Mouse (Mus musculus) central nervous system, embryonic 14 days (tissue): ENCODE results near the gene Mef2b. TPM values are rescaled to one million over a fixed set of nuclear protein-coding genes. Genes with fewer than 3 reads are reported as not detected.

Experiments
- polyA plus RNA-seq: library from polyadenylated mRNA; depleted of rRNA; stranded (reverse); fragments of >200 nt; gene quantifications from 2 replicates; pipeline ENCODE4 v1.2.3, GENCODE M21; 2012; rRNA removed

The Mef2b gene
- 0.38 and 0.41 TPM in 2 replicates for polyA plus RNA-seq

DNA sequence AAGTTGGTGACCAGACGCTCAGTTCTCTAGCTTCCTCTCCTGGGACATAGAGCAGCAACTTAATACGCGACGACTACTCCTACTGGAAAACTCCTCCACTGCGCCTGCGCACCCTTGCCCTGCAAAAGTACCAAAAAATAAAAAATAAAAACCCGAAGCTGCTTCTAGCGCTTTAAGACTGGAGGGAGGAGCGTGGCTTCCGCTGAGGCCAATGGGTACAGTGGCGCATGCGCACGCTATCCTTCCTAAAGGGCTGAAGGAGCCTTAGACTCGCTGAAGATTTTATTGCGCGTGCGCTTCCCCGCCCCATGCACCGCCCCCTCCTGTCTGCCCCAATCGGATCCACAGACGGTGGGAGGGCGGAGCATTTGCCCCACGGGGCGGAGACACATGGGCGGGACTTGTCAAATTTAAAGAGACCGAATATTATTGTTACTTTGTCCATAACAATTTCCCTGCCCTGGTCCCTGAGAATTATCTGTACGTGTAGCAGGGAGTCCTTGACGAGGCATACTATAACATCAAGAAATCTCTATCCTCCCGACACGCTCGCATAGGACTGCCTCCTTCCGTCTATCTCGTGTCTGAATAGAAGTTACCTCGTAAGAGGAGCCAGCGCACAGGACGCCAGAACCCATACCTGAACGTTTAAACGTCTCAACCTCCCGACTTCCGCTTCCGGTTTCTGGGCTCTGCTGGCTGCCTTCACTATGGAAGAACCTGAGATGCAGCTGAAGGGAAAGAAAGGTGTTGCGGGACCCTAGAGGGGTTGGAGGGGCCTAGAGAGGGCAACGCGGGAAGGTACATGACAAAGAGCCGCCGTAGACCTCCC is at the start of gene Mef2b, which contains the start of the genes Rfxank and Borcs8:
Mef2b (plus strand) TSS at position 686 of the 832 bp plus-strand sequence.
Rfxank (minus strand) TSS at position 129 of the 832 bp plus-strand sequence.
Borcs8 (plus strand) TSS at position 474 of the 832 bp plus-strand sequence.

GRCm38 (mm10) chr8:70120667-70121066 is 18.8 kb upstream of the Mef2b start, which contains the start of gene Ncan:
Gene Ncan (minus strand): TSS chr8:70120873.

GRCm38 (mm10) chr8:70131166-70131883 is 8.2 kb upstream of the Mef2b start, which contains the start of gene Nr2c2ap:
Gene Nr2c2ap (plus strand): TSS chr8:70131333.

GRCm38 (mm10) chr8:70172043-70172681 is 32.7 kb downstream of the Mef2b start, which contains the start of gene Tmem161a:
Gene Tmem161a (plus strand): TSS chr8:70172356.

DNA sequence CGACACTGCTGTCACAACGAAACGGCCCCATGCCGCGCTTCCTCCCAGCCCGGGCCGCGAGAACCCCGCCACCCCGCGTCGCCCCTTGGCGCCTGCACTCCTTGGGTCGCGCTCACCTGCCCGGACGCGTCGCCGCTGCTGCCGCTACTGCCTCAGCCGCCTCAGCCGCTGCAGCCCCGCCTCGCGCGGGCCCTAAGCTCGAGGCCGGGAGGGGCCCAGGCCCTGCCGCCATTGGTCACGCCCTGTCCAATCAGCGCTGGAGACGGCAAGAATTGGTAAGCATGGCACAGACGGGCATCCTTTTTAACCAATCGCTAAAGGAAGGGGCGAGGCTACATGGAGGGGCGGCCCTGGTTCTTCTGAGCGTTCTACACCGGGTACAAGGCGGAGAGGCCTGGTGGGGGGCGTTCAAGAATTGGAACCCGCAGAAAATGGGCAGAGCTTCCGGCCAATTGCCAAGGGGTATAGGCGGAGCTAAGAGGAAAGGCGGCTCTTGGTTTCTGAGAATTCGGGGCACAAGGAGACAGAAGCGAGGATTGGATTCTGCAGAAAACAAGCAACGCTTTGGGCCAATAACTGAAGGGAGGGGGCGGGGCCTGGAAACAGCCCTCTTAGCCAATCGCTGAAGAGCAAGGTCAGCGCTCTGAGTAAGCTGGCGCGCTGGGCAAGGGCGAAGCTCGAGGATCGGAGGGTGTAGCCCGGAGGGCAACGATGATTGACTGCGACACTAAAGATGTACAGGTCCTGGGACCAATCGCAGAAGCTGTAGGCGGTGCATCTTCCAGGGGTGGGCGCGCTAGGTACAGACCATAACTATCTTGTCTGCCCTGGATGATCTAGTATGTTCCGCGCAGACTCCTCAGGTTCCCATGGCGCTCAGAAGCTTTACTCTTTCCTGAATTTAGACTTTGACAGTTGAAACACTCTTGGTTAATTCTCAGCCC is 72.9 kb downstream of the Mef2b start, which contains the start of gene Slc25a42:
Slc25a42 (minus strand) TSS at position 194 of the 944 bp plus-strand sequence.

Other genes with a start within 250 kb of the Mef2b start
- 0.35 and 0.53 TPM in 2 replicates for gene Tssk6, start 237.5 kb upstream of the Mef2b start, polyA plus RNA-seq
- gene Ndufa13, start 237.2 kb upstream of the Mef2b start, polyA plus RNA-seq, result 111 TPM in 2 replicates
- gene Yjefn3, start 237.0 kb upstream of the Mef2b start, polyA plus RNA-seq, result 9.4 and 9.6 TPM in 2 replicates
- 37.4 and 38.1 TPM in 2 replicates for gene Gatad2a, start 143.3 kb upstream of the Mef2b start, polyA plus RNA-seq
- 106 and 108 TPM in 2 replicates for gene Mau2, start 97.0 kb upstream of the Mef2b start, polyA plus RNA-seq
- 34.3 TPM in 2 replicates for gene Sugp1, start 96.9 kb upstream of the Mef2b start, polyA plus RNA-seq
- 7.4 and 8.5 TPM in 2 replicates for gene Tm6sf2, start 66.8 kb upstream of the Mef2b start, polyA plus RNA-seq
- 0.36 and 0.43 TPM in 2 replicates for gene Hapln4, start 56.3 kb upstream of the Mef2b start, polyA plus RNA-seq
- 71.2 and 75.0 TPM in 2 replicates for gene Ncan, start 18.8 kb upstream of the Mef2b start, polyA plus RNA-seq
- gene Nr2c2ap, start 8.4 kb upstream of the Mef2b start, polyA plus RNA-seq, result 22.3 and 23.8 TPM in 2 replicates
- gene Rfxank, start 557 bp upstream of the Mef2b start, polyA plus RNA-seq, result 21.1 and 22.6 TPM in 2 replicates
- 99.4 and 109 TPM in 2 replicates for gene Borcs8, start 212 bp upstream of the Mef2b start, polyA plus RNA-seq
- gene Tmem161a, start 32.6 kb downstream of the Mef2b start, polyA plus RNA-seq, result 91.8 and 98.7 TPM in 2 replicates
- gene Slc25a42, start 72.6 kb downstream of the Mef2b start, polyA plus RNA-seq, result 23.3 and 27.3 TPM in 2 replicates
- gene Sugp2, start 94.5 kb downstream of the Mef2b start, polyA plus RNA-seq, result 144 and 152 TPM in 2 replicates
- 81.8 and 84.9 TPM in 2 replicates for gene Armc6, start 94.8 kb downstream of the Mef2b start, polyA plus RNA-seq
- 74.1 and 85.3 TPM in 2 replicates for gene Homer3, start 143.1 kb downstream of the Mef2b start, polyA plus RNA-seq
- gene Ddx49, start 162.8 kb downstream of the Mef2b start, polyA plus RNA-seq, result 59.2 and 61.1 TPM in 2 replicates
- 281 and 299 TPM in 2 replicates for gene Cope, start 162.8 kb downstream of the Mef2b start, polyA plus RNA-seq
- gene Cers1, start 176.1 kb downstream of the Mef2b start, polyA plus RNA-seq, result 27.7 and 27.9 TPM in 2 replicates
- 13.2 and 14.1 TPM in 2 replicates for gene Gdf1, start 190.1 kb downstream of the Mef2b start, polyA plus RNA-seq
- gene Upf1, start 213.6 kb downstream of the Mef2b start, polyA plus RNA-seq, result 26.8 and 30.5 TPM in 2 replicates
- gene Comp, start 233.8 kb downstream of the Mef2b start, polyA plus RNA-seq, result 0.23 and 14.2 TPM in 2 replicates